Mouse (Mus musculus): ENCODE measurements around the gene Ypel2.
"Not testable (repeated sequence)": the region's sequence is repeated elsewhere in the genome, so short reads cannot be mapped to it uniquely, and the experiment has no call there.

Ypel2 gene

DNA sequence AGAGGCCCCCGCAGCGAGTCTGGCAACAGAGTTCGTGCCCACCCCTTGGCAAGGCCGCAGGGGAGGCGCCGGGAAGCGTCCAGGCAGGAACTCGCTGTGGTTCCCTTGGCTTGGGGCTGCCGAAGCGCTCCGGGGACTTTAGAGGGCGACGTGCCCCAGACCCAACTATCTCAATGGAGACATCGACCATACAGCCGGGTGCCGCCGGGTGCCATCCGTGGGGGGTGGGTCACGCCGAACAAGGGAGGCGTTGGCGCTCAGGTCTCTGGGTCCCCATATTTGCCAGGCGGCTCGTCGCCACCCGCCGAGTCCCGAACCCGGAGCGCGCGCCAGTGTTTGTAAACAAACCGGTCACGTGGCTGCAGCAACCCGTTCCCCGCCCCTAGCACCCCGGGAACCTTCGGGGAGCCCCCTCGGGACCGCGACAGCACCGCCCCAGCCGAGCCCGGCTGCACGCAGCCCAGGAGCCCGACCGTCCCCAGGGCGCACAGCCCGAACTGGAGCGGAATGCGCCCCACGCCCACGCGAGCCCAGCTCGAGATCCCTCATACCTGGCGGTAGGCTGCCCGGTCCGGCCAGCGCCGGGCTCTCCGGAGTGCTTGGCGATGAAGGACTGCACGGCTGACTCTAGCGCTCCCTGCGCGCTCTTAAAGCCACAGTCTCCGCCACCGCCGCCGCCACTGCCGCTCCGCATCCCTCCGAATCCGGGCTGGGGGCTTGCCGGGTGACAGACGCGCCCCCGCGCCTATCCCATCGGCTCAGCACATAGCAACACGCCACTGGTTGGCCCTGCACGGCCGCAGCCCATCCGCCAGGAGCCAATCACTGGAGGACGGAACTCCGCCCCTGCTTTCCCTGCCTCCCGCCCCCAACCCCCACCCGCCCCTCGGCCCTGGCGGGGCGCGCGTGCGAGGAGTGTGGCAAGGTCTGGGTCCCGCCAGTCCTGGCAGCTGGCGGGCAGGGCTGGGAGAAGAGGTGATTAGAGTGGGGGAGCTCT is at the start of gene Ypel2:
Gene Ypel2 (minus strand): TSS at position 667 of the 997 bp plus-strand sequence.
- DNase-seq (ENCODE audit: low read depth), result peak; percentile 61

DNA sequence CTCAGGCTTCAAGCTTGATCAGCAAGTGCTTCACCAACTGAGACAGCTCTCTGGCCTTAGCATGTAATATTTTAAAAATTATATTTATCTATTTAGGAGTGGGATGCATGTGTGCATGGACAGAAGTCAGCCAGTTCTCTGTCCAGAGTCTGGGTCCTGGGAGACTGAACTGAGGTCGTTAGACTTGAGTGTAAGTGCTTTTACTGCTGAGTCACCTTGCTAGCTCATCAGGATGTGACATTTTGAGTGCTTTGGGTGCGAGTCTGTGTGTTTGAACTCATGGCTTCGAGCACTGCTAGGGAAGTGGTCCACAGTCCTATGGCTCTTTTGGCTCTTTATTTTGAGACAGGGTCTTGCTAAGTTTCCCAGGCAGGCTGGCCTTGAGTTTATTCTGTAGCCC is 49.5 kb upstream of the Ypel2 start:
- no peak for DNase-seq (ENCODE audit: low read depth)

- DNase-seq (ENCODE audit: low read depth), result no peak
Measured at GRCm38 (mm10) chr11:87039307-87039963, 45.9 kb upstream of the Ypel2 start.

DNA sequence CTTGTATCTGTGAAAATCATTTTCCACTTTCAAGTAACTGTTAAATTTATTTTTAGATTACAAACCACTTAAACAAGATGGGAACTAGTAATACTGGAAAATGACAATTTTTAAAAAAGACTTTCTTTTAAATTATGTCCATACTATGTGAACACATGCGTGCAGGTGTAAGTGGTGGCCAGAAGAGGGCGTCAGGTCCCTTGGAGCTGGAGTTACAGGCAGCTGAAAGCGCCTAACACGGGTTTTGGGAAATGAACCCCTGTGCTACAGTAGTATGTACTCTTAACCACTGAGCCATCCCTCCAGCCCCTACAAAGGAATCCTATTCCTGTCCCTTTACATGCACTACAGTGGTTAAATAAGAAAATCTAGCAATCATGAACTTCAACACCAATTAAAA is 42.7 kb upstream of the Ypel2 start:
- no peak for DNase-seq (ENCODE audit: low read depth)

GRCm38 (mm10) chr11:87028212-87028611 is 34.7 kb upstream of the Ypel2 start:
- DNase-seq (ENCODE audit: low read depth), result no peak

DNA sequence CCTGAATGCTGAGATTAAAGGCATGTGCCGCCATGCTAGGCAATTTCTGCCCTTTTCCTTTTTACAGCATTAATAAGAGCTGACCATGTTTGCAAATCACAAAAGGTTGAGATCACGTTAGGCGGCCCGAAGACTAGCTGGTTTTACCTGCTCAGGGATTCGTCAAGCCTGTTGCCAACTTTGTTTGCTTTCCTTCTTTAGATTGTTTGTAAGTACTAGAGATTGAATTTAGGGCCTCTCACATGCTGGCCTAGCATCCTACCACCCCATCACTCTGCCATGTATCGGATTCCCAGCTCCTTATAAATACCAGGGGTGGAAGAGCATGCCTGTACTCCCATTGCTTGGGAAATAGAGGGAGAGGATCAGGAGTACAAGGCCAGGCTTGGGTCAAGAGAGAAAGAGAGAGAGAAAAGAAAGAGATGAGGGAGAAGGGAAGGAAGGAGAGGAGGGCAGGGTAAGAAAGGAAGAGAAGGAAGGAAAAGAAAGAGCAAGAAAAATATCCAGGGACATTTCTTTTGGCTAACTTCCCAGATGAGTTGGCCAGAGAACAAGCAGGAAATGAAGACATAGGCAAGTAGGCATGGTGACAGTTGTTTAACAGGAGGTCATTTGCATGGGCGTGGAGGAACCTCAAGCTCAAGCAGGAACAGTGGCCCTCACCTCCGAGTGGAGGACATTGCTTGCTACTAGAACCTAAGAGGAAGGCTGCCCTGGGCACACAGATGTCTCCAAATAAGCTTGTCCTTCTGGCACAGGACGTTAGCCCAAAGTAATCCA is 32.8 kb upstream of the Ypel2 start:
- DNase-seq (ENCODE audit: low read depth), result no peak

DNA sequence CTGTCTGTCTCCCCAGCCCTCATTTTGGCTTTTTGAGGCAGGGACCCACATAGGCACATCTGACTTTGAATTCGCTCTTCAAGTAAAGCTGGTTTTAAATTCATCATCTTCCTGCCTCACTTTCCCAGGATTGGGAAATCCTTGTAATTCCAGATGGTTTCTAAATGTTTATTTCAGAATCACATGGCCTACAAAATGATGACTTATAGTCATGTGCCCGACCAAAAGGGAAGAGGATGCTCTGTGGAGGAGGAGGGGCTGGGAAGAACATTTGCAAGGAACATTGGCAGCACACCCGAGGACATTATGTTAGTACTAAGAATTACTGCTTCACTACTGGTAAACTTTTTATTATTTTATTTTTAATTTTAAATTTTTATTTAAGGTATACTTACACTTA is 31.8 kb upstream of the Ypel2 start:
- DNase-seq (ENCODE audit: low read depth), result no peak

GRCm38 (mm10) chr11:87023240-87023639 is 29.7 kb upstream of the Ypel2 start:
- DNase-seq (ENCODE audit: low read depth), result not testable (repeated sequence)

GRCm38 (mm10) chr11:87022765-87023164 is 29.3 kb upstream of the Ypel2 start:
- DNase-seq (ENCODE audit: low read depth), result no peak

DNA sequence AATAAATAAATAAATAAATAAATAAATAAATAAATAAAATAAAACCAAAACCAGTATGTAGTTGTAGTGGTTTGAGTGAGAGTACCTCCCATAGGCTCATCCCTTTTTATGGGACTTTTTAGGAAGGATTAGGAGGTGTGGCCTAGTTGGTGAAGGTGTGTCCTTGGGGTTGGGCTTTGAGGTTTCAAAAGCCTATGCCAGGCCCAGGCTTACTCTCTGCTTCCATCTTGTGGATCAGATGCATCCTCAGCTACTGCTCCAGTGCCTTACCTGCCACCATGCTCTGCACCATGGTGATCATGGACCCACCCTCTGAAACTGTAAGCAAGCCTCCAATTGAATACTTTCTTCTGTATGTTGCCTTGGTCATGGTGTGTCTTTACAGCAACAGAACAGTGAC is 28.0 kb upstream of the Ypel2 start:
- no peak for DNase-seq (ENCODE audit: low read depth)

- DNase-seq (ENCODE audit: low read depth), result no peak
Measured at GRCm38 (mm10) chr11:87020449-87020848, 26.9 kb upstream of the Ypel2 start.

DNA sequence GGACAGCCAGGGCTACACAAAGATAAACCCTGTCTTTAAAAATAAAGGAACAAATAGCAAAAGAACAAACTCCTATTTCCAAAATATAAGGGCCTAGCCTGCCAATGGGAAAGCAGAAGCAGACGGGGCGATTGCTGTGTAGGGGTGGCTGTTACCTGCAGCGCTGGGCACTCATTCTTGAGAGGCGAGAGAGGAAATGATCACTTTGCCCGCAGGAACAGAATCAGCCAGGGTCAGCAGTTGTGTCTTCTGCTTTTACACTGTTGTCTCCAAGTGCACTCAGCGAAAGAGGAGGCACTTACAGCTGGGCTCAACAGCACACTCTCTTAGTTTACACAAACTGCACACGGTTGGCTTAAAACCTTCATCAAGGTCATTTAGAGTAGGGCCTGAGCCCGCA is 25.9 kb upstream of the Ypel2 start:
- DNase-seq (ENCODE audit: low read depth), result no peak

DNA sequence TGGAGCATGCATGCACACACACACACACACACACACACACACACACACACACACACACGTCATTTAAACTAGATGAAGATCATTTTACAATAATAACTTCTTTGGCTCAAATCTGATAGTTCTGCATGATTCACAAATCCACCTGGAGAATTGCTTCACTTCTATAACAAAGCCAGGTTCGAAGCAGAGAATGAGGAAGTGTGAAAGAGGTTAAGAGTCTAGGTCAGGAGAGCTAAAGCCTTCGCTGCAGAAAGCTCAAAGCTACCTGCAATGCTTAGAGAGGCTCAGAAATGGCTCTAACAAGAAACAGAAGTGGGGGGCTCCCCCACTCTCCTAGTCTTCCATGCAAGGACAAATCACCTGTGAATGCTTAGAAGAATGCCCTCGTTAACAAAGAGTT is 24.6 kb upstream of the Ypel2 start:
- no peak for DNase-seq (ENCODE audit: low read depth)

DNA sequence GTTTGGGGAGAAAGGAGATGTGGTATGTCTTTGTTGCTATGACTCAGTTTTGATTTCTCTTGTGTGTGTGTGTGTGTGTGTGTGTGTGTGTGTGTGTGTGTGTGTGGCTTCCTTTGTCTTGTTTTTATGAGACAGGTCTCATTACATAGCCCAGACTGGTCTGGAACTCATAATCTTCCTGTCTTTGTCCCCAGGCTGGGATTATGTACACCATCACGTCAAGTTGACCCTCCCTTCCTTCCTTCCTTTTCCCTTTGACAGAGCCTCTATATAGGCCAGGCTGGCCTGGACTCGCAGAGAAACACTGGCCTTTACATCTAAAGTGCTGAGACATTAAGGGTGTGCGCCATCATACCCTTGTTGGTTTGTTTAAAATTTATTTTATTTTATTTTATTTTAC is 22.2 kb upstream of the Ypel2 start:
- no peak for DNase-seq (ENCODE audit: low read depth)

- no peak for DNase-seq (ENCODE audit: low read depth)
Measured at GRCm38 (mm10) chr11:87010476-87010875, 17.0 kb upstream of the Ypel2 start.

DNA sequence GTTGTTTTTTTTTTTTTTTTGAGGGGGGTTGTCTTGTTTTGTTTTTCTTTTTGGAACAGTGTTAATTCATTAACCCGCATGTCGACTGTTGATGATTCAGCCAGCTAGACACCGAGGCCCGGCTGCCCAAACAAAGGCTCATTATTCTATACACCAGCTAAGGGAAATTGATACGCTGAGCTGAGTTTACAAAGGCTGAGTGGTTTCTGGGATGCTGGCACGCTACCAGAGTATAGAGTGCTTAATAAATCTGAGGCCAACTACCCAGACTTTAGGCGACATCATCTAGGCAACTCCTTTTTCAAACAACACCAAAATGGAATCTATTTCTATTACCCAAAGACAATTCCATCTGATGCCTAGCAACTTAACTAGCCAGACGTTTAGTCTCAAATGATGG is 13.9 kb upstream of the Ypel2 start:
- DNase-seq (ENCODE audit: low read depth), result no peak

- no peak for DNase-seq (ENCODE audit: low read depth)
Measured at GRCm38 (mm10) chr11:87004960-87005755, 11.7 kb upstream of the Ypel2 start.

DNA sequence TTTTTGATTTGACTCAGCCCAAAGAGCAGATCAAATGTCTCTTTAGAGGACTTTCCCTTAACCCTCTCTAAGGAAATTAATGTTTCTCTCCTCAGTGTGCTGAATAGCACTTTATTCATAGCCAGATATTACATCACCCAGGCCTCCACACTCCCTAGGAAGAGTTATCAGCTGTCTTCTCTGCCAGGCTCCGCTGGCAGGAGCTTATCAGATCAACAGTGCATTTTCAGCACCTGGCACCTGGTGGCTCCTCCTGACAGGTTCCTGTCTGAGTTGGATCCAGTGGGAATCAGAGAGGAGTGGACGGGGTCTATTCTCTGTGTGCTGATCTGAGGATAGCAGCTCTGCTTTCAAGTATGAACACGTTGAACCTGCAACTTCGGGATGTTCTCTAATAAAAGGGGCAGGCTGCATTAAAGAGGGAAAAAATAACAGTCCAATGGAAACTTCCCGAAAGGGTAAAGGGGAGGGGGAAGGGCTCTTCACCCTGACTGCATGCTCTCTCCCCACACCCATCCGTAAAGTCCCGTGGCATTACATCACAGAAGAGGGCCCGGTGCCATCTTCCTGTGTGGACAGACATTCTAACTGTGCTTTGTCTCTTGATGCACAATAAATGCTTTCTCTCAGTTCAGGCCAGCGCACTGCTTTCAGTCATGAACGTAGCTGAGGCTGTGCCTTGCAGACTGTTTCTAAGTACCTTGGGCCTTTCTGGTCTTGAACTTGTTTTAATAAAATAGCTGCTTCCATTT is 8.7 kb upstream of the Ypel2 start:
- DNase-seq (ENCODE audit: low read depth), result no peak

DNA sequence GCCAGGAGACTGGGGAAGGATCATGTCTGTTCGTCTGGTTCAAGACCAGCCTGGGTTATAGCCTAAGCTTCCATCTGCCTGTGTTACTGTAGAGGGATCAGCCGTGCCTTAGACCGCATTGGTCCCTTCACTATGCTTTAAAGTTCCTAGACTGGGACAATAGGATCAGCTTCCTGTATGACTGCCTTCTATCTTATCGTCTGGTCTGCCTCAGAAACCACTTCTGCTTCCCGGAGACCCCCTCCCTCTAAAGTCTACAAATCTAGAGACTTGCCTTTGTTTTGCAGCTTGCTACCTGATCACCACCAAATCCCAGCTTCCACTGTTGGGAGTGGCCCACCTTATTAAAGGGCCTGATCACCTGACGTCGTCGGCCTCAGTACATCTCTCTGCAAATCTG is 7.7 kb upstream of the Ypel2 start:
- no peak for DNase-seq (ENCODE audit: low read depth)

DNA sequence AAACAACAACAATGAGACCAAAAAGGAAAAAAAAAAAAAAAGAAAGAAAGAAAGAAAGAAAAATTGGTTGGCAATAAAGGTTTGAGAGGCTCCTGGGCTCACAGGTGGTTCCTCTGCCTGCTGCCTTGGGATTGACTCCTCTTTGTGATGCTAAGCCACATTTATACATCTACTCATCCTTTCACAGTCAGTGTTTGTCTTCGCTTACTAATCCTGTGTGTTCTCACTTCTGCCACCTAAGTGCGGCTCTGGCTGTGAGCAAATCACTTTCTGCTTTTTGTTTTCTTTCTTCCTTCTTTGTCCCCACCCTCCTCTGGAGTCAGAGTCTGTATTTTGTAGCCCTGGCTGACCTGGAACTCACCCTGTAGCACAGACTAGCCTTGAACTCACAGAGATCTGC is 2.8 kb upstream of the Ypel2 start:
- DNase-seq (ENCODE audit: low read depth), result no peak

- DNase-seq (ENCODE audit: low read depth), result no peak
Measured at GRCm38 (mm10) chr11:86995625-86996221, 2.2 kb upstream of the Ypel2 start.
